Mouse (Mus musculus): ENCODE results near the gene Kctd7. TPM values are rescaled to one million over a fixed set of nuclear protein-coding genes. Genes with fewer than 3 reads are reported as not detected.

Kctd7 gene
- polyA plus RNA-seq, 1 experiment from 2014 or later, result 18.1 TPM

GRCm38 (mm10) chr5:130145961-130146360, 1.3 kb downstream of the Kctd7 start:
- Histone ChIP-seq H3K4me2 (peak overlapping the region; percentile 82), H3K4me3 (peak overlapping the region; percentile 69), H3K27ac (replicated peaks) (no peak overlapping the region), H3K36me3 (peaks cover 18% of the 10 kb centered on the region), H3K9ac (peak overlapping the region; percentile 87; the same call in 1 of the 2 replicates), H3K27me3 (no peaks in the 10 kb centered on the region), H3K4me1 (replicated peaks) (peaks cover 23% of the 10 kb centered on the region), H3K9me3 (no peaks in the 10 kb centered on the region)
- 83% methylated on average over 8 of the region's 8 CpGs for WGBS
- ATAC-seq (ENCODE audit: low FRiP score, low read depth), result no peak

- Histone ChIP-seq H3K27ac (replicated peaks) (no peak overlapping the region), H3K4me3 (no peak overlapping the region), H3K4me2 (no peak overlapping the region), H3K9me3 (no peaks in the 10 kb centered on the region), H3K27me3 (no peaks in the 10 kb centered on the region), H3K36me3 (peaks cover 47% of the 10 kb centered on the region), H3K4me1 (replicated peaks) (peaks cover 17% of the 10 kb centered on the region), H3K9ac (no peak overlapping the region)
- no peak for ATAC-seq (ENCODE audit: low FRiP score, low read depth)
- 84% methylated on average over 7 of the region's 7 CpGs for WGBS
Observed at GRCm38 (mm10) chr5:130149726-130150310, 5.2 kb downstream of the Kctd7 start.

GRCm38 (mm10) chr5:130154286-130154685, 9.6 kb downstream of the Kctd7 start:
- H3K4me2 ChIP-seq, result no peak overlapping the region
- H3K36me3 ChIP-seq, result peaks cover 38% of the 10 kb centered on the region
- H3K9me3 ChIP-seq, result no peaks in the 10 kb centered on the region
- no peak overlapping the region for H3K4me3 ChIP-seq
- no peak overlapping the region for H3K27ac ChIP-seq (replicated peaks)
- no peak overlapping the region for H3K9ac ChIP-seq
- WGBS, result 93% methylated on average over 2 of the region's 2 CpGs
- no peak for ATAC-seq (ENCODE audit: low FRiP score, low read depth)
- H3K4me1 ChIP-seq (replicated peaks), result no peaks in the 10 kb centered on the region
- H3K27me3 ChIP-seq, result no peaks in the 10 kb centered on the region

GRCm38 (mm10) chr5:130158545-130158944, 13.9 kb downstream of the Kctd7 start:
- no peak for ATAC-seq (ENCODE audit: low FRiP score, low read depth)
- Histone ChIP-seq H3K27me3 (no peaks in the 10 kb centered on the region), H3K4me1 (replicated peaks) (no peaks in the 10 kb centered on the region), H3K9ac (no peak overlapping the region), H3K27ac (replicated peaks) (no peak overlapping the region), H3K36me3 (peaks cover 8% of the 10 kb centered on the region), H3K4me2 (no peak overlapping the region), H3K9me3 (no peaks in the 10 kb centered on the region), H3K4me3 (no peak overlapping the region)
- 83% methylated on average over 4 of the region's 4 CpGs for WGBS

- Histone ChIP-seq H3K27ac (replicated peaks) (no peak overlapping the region), H3K27me3 (no peaks in the 10 kb centered on the region), H3K9ac (no peak overlapping the region), H3K4me2 (no peak overlapping the region), H3K4me3 (no peak overlapping the region), H3K36me3 (no peaks in the 10 kb centered on the region; the same call in 1 of the 2 replicates), H3K4me1 (replicated peaks) (no peaks in the 10 kb centered on the region), H3K9me3 (no peaks in the 10 kb centered on the region)
- ATAC-seq (ENCODE audit: low FRiP score, low read depth), result no peak
- 67% methylated on average over 7 of the region's 7 CpGs for WGBS
Observed at GRCm38 (mm10) chr5:130159761-130160201, 15.1 kb downstream of the Kctd7 start.

- Histone ChIP-seq H3K4me3 (no peak overlapping the region), H3K4me2 (no peak overlapping the region), H3K9ac (no peak overlapping the region), H3K27me3 (no peaks in the 10 kb centered on the region), H3K27ac (replicated peaks) (no peak overlapping the region), H3K9me3 (no peaks in the 10 kb centered on the region), H3K4me1 (replicated peaks) (no peaks in the 10 kb centered on the region), H3K36me3 (no peaks in the 10 kb centered on the region)
- 5% methylated on average over 7 of the region's 7 CpGs for WGBS
- no peak for ATAC-seq (ENCODE audit: low FRiP score, low read depth)
Observed at GRCm38 (mm10) chr5:130163670-130164069, 19.0 kb downstream of the Kctd7 start.

GRCm38 (mm10) chr5:130165213-130165612, 20.6 kb downstream of the Kctd7 start:
- no peaks in the 10 kb centered on the region for H3K27me3 ChIP-seq
- no peak overlapping the region for H3K9ac ChIP-seq
- H3K36me3 ChIP-seq, result no peaks in the 10 kb centered on the region
- H3K4me1 ChIP-seq (replicated peaks), result no peaks in the 10 kb centered on the region
- no peak overlapping the region for H3K27ac ChIP-seq (replicated peaks)
- 76% methylated on average over 4 of the region's 4 CpGs for WGBS
- H3K4me2 ChIP-seq, result no peak overlapping the region
- no peak for ATAC-seq (ENCODE audit: low FRiP score, low read depth)
- no peak overlapping the region for H3K4me3 ChIP-seq
- H3K9me3 ChIP-seq, result no peaks in the 10 kb centered on the region

GRCm38 (mm10) chr5:130169109-130169508, 24.4 kb downstream of the Kctd7 start:
- Histone ChIP-seq H3K36me3 (no peaks in the 10 kb centered on the region), H3K27me3 (no peaks in the 10 kb centered on the region), H3K9ac (no peak overlapping the region), H3K4me2 (no peak overlapping the region), H3K4me1 (replicated peaks) (peaks cover 25% of the 10 kb centered on the region), H3K27ac (replicated peaks) (no peak overlapping the region), H3K9me3 (no peaks in the 10 kb centered on the region), H3K4me3 (no peak overlapping the region)
- WGBS, result 73% methylated on average over 6 of the region's 6 CpGs
- no peak for ATAC-seq (ENCODE audit: low FRiP score, low read depth)

- no peaks in the 10 kb centered on the region for H3K36me3 ChIP-seq
- H3K27ac ChIP-seq (replicated peaks), result peak overlapping the region; percentile 89
- H3K4me3 ChIP-seq, result peak overlapping the region; percentile 87
- H3K9me3 ChIP-seq, result no peaks in the 10 kb centered on the region
- no peaks in the 10 kb centered on the region for H3K27me3 ChIP-seq
- peak overlapping the region; percentile 82 for H3K9ac ChIP-seq
- ATAC-seq (ENCODE audit: low FRiP score, low read depth), result 0 out of 2 replicates have a peak, but pooled peaks have one; percentile 12
- peaks cover 27% of the 10 kb centered on the region for H3K4me1 ChIP-seq (replicated peaks)
- peak overlapping the region; percentile 66 for H3K4me2 ChIP-seq
- 16% methylated on average over 6 of the region's 6 CpGs for WGBS
Observed at GRCm38 (mm10) chr5:130170666-130171422, 26.2 kb downstream of the Kctd7 start.

GRCm38 (mm10) chr5:130171423-130171954, 26.8 kb downstream of the Kctd7 start, which contains the start of gene Rabgef1:
Gene Rabgef1, plus strand, starts transcription at chr5:130171798.
- no peaks in the 10 kb centered on the region for H3K9me3 ChIP-seq
- ATAC-seq (ENCODE audit: low FRiP score, low read depth), result peak; percentile 97
- H3K36me3 ChIP-seq, result no peaks in the 10 kb centered on the region
- H3K9ac ChIP-seq, result peak within 1 kb of the TSS; percentile 82
- peak within 1 kb of the TSS; percentile 66 for H3K4me2 ChIP-seq
- H3K4me3 ChIP-seq, result peak within 1 kb of the TSS; percentile 87
- H3K4me1 ChIP-seq (replicated peaks), result peaks cover 27% of the 10 kb centered on the region
- no peaks in the 10 kb centered on the region for H3K27me3 ChIP-seq
- H3K27ac ChIP-seq (replicated peaks), result peak within 1 kb of the TSS; percentile 89
- under 1% methylated on average over 60 of the region's 62 CpGs for WGBS

GRCm38 (mm10) chr5:130171956-130172601, 27.4 kb downstream of the Kctd7 start:
- H3K27me3 ChIP-seq, result no peaks in the 10 kb centered on the region
- H3K9me3 ChIP-seq, result no peaks in the 10 kb centered on the region
- H3K36me3 ChIP-seq, result no peaks in the 10 kb centered on the region
- ATAC-seq (ENCODE audit: low FRiP score, low read depth), result peak; percentile 27
- H3K4me2 ChIP-seq, result peak overlapping the region; percentile 66
- H3K4me3 ChIP-seq, result peak overlapping the region; percentile 87
- H3K27ac ChIP-seq (replicated peaks), result peak overlapping the region; percentile 89
- H3K9ac ChIP-seq, result peak overlapping the region; percentile 82
- WGBS, result 1% methylated on average over 39 of the region's 46 CpGs
- H3K4me1 ChIP-seq (replicated peaks), result peaks cover 27% of the 10 kb centered on the region

- no peaks in the 10 kb centered on the region for H3K27me3 ChIP-seq
- no peaks in the 10 kb centered on the region for H3K9me3 ChIP-seq
- peak overlapping the region; percentile 66 for H3K4me2 ChIP-seq
- H3K4me1 ChIP-seq (replicated peaks), result peaks cover 30% of the 10 kb centered on the region
- no peak overlapping the region for H3K27ac ChIP-seq (replicated peaks)
- 93% methylated on average over 4 of the region's 4 CpGs for WGBS
- peak overlapping the region; percentile 87; the same call in 1 of the 2 replicates for H3K4me3 ChIP-seq
- H3K9ac ChIP-seq, result no peak overlapping the region
- no peaks in the 10 kb centered on the region for H3K36me3 ChIP-seq
- ATAC-seq (ENCODE audit: low FRiP score, low read depth), result no peak
Observed at GRCm38 (mm10) chr5:130173012-130173411, 28.4 kb downstream of the Kctd7 start.

Data from hindbrain, embryonic 15.5 days (tissue).